10 mouse cellular contexts compared by ENCODE assay signal in the genomic region with DNA sequence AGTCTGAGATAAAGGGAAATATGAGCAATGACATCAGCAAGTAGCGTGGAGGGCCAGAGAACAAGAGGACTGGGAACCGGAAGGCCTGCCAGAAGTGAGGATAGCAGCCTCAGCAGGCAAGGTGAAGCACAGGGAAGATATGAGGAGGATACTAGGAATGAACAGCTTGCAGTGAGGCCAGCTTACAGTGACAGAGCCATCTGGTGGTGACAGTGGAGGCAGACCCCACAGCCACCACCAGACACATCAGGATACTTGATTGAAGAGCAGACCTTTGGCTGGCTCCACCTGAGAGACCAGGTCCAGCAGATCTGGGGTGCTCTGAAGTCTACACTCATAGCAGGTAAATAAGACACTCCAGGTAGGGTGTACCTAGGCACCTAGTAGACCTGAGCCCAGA. TPM values are rescaled to one million over a fixed set of nuclear protein-coding genes. Genes with fewer than 3 reads are reported as not detected.
DNase-seq lines count a peak whose midpoint lies in the region.
"Had no signal": no experiment of that assay in that cellular context is flagged by ENCODE, and none has a peak within 500 bp of the region (broad histone marks: within the 10 kb centered on the region; RNA-seq: fewer than 3 reads in every experiment).

No protein-coding gene starts in this region.

- peak; percentile 60 to 64 for DNase-seq in cerebellum, adult 18-20 months
- DNase-seq in cerebellum, adult 9-11 months, result no peak
- peak; percentile 35 to 57 for DNase-seq in kidney, postnatal 4 days
- no peak for DNase-seq in kidney, adult 18-20 months
- peak; percentile 33 for DNase-seq in right cerebral cortex, postnatal 14 days
- DNase-seq in right cerebral cortex, adult 18-20 months, result no peak
- no peak for DNase-seq in B cell, adult 2 months
- no peak for DNase-seq in layer of hippocampus, postnatal 14 days (ENCODE audit: low spot score in 2 of 2)
- DNase-seq: adrenal gland, adult 8-10 months had no signal

RNA-seq across cellular contexts. Expression of a gene that starts 15.7 kb away (rescaled TPM):
- not detected for total RNA-seq in layer of hippocampus, postnatal 14 days (2021)
- total RNA-seq: adrenal gland, adult 8-10 months; layer of hippocampus, adult 8-10 months had no signal

RNA-seq across cellular contexts. Expression of a gene that starts 31.1 kb away (rescaled TPM):
- 10 to 100 TPM; 29.6 to 33.7 TPM for total RNA-seq in layer of hippocampus, postnatal 14 days (2021)

RNA-seq across cellular contexts. Expression of a gene that starts 51.7 kb away (rescaled TPM):
- total RNA-seq in layer of hippocampus, postnatal 14 days (2021), result 10 to 100 TPM; 55.5 to 59.8 TPM

Comparison
In these comparisons a context has a peak if more than half of its experiments do, and no peak if none do; other contexts are left out.
1. DNase-seq: peak in cerebellum, adult 18-20 months (2 of 2), kidney, postnatal 4 days (2 of 2) and right cerebral cortex, postnatal 14 days (single experiment); none in cerebellum, adult 9-11 months (single experiment), kidney, adult 18-20 months (single experiment), right cerebral cortex, adult 18-20 months (single experiment), B cell, adult 2 months (0 of 2) and layer of hippocampus, postnatal 14 days (0 of 2).